Mouse (Mus musculus) spleen, embryonic (tissue): ENCODE data around the gene Serpinh1.

Source experiments
- CTCF ChIA-PET: fragments of 350-600 bp; sonication (Branson Sonifier 250); formaldehyde crosslinking; loops from one replicate; lab custom pipeline; 2022; lab: Charles Lee

Serpinh1 gene

DNA sequence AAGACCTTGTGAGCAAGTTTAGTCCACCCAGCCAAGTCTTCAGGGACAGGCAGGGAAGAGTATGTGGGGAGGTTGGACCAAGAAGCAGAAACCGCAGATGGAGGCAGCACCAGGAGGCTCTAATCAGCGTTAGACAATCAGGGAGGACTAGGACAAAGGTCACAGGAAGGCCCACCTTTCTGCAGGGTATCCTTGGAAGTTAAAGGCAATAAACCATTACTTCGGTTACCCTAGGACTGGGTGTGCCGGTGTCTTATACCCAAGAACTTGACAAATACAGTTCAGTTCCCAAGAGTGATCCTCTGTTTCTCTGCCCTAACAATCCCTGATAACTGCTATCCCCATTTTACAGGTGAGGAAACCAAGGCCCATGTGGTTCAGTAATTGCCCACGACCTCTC, 23.0 kb downstream of the Serpinh1 start:
- CTCF ChIA-PET = no interaction called here

GRCm38 (mm10) chr7:99328847-99329246, 24.2 kb downstream of the Serpinh1 start:
- CTCF ChIA-PET = no interaction called here

GRCm38 (mm10) chr7:99326128-99326527, 26.9 kb downstream of the Serpinh1 start:
- CTCF ChIA-PET = interaction anchor here (0.6 kb wide), 1 partner anchor 64 kb away, joined by 3 read pairs; no protein-coding TSS in a partner anchor

DNA sequence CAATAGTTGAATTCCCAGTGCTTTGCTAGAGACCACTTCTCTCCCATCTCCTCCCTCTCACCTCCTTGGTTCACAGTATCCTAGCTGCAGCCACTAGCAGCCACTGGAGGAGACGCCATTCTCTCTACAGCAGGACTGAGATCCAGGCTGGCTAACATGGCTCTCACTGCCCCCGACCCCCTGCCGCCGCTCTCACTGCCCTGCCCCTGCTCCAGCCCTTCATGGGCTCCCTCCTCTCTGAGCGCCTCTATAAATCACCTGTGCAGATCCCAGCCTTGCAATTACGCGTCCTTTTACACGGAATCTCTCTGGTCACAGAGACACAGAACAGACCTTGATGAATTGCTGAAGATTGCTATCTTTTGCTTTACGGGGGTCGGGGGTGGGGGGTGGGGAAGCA, 28.2 kb downstream of the Serpinh1 start:
- CTCF ChIA-PET = no interaction called here

GRCm38 (mm10) chr7:99323321-99323700, 29.7 kb downstream of the Serpinh1 start:
- CTCF ChIA-PET = no interaction called here

DNA sequence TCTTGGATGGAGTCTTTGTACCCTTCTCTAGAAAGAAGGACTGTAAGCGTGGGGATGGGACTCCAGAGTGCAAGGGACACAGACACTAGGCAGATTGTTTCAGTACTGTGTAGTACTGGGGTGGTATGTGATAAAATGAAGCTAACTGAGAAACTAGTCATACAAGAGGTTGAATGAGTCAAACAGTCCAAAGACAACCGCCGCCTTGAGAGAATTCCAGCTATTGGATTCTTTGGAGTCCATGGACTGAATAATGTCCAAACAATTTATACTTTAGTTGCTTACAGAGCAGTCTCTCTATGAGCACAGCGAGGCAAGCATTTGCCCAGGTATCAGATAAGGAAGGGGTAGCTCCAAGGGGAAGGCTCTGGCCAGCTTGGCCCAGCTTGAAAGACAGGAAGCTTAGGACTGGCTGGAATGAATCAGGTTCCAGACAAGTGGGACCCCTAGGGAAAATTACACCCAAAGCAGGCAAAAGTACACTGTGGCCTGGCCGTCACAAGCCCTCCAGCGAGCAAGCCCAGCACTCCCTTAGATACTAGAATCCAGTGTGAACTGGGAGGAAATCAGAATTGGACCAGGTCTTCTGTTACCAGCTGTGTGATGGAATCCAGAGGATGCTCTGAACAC, 30.2 kb downstream of the Serpinh1 start:
- CTCF ChIA-PET = no interaction called here

DNA sequence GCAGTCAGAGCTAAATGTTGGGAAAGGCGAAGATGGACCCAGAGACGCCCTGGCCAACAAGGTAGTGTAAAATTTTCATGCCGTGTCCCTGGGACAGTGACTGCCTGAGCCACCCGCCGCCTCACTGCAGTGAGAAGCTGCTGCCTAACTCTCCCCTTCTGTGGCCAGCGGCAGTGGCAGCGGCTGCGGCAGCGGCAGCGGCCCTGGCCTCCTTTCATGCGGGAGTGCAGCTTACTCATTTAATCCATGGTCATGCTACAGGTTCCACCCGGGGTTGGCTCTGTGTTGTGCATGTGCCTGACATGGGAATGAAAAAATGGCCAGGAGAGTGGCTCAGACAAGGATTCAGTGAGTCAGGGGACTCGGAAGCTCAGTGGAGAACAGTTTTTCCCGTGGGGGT, 32.5 kb downstream of the Serpinh1 start:
- CTCF ChIA-PET = no interaction called here

GRCm38 (mm10) chr7:99317475-99317874, 35.6 kb downstream of the Serpinh1 start:
- CTCF ChIA-PET = no interaction called here

- CTCF ChIA-PET = no interaction called here
These were observed 36.8 kb downstream of the Serpinh1 start for GRCm38 (mm10) chr7:99316207-99316606.

DNA sequence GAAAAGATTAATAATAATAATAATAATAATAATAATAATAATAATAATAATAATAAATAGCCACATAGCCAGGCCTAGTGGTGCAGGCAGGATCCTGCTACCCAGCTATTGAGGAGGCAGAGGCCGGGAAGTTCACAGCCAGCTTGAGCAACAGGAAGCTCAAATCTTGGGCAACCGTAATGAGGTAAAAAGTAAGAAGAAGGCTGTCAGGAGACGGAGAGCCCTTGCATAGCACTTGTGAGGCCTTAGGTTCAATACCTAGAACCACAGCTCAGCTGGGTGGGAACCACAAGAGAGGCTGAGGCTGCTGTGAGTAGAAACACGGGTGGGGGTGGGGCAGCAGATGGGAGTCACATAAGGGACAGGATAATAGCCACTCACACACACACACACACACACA, 38.5 kb downstream of the Serpinh1 start:
- CTCF ChIA-PET = no interaction called here

- CTCF ChIA-PET = no interaction called here
These were observed 39.8 kb downstream of the Serpinh1 start for GRCm38 (mm10) chr7:99313253-99313652.

DNA sequence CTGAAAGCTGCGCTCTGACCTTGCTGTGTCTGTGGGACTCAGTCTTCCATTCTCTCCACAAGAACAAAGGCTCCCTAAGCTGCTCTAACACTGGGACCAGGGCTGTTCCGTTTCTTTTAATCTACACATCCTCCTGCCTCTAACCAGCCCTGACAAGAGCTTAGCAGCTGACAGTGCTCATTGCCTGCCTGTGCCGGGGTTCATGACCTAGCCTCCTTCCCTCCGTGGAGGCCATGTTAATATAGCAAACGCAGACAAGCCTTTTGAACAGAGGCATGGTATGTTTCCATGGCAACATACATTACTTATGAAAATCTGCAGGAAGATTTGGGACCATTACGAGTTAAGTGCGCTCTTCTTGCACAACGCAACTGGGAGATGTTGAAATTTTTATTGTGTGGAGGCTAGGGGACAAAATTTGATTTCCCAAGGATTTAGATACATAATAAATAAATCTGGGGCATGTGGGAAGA, 40.3 kb downstream of the Serpinh1 start:
- CTCF ChIA-PET = no interaction called here

DNA sequence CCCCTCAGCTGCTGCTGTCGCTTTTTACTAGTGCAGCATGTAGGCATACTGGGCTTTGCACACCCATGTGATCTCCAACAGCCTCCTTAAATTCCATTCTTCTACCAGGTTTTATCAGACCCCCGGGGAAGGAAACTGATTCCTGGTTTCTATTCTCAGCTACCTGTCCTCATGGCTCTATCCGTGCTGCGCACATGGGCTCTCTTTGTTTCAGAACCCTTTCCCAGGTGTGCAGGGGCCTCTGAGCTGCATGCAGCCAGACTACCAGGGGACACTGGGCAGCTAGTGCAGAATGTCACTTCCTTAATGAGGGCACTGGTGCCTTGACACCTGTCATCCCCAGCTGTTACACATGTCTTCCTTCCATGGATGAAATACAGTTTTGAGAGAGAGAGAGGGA, 41.0 kb downstream of the Serpinh1 start:
- CTCF ChIA-PET = no interaction called here

- CTCF ChIA-PET = no interaction called here
These were observed 41.6 kb downstream of the Serpinh1 start for GRCm38 (mm10) chr7:99311433-99311832.

DNA sequence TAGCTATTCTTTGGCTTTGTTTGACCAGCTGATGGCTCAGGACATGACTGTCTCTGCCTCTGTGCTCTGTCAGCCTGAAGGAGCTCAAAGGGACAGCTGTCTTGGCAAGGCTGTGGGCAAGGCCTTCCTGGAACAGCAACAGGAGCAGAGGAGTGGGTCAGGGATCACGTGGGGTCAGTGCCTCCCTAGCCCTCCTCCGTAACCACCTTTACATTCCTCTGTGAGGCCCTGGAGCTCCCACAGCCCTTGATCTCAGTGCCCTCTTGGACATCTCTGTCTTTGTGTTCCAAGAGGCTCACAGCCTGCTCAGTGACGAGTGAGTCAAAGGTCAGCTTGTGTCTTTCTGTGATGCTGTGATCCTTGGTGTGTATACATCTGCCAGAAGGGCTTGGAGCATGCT, 46.4 kb downstream of the Serpinh1 start:
- CTCF ChIA-PET = no interaction called here

DNA sequence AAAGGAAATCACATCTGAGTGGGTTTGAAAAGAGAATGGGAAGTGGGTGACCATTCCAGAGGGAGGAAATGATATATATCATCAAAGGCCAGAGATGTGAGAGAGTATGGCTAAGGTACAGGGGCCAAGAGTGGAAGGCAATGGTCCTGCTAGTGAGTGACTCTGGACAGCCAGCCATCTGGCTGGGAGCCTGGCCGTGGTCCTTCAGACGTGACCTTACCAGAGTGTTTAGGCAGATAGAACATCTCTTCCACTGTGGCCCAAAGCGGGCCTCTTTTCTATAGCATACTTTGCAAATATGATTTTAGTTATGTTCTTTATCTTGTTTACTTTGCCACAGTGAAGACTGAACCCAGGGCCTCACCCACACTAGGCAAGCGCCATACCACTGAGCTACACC, 47.4 kb downstream of the Serpinh1 start:
- CTCF ChIA-PET = no interaction called here

DNA sequence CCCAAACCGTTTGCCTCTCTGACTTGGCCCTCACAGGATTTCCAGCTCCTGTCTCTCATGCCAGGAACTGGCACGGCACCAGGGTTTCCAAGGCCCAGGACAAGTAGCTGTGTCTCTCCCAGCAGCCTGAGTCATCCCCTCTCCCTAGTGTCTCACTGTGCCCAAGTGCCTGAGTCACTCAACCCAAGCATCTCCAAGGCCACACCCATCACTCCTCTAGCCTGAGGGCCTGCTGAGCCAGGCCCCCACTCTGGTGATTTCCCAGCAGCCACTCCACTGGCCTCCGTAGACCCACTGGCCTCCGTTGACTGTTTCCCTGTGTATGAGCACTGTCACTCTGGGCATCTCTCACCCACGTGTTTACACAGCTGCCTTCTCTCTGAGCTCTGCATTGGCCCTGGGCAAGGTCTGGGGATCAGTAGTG, 48.1 kb downstream of the Serpinh1 start:
- CTCF ChIA-PET = no interaction called here

DNA sequence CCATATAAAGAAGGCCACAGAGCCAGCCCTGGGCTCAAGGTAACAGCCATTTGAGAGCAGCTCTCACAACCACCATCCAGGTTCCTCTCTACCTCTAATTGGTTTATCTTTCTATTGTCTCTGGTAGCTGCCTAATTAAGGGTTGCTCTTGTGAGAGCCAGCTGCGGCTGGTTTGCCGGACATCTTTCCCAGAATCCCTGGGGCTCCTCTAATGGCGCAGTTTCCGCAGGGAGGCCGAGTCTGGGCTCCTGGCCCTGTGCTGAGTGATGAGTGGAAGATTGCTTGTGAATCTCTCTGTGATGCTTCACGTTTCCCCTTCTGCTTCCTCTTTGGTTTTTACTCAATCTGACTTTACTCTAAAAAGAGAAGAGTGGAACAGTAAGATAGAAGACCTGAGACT, 49.0 kb downstream of the Serpinh1 start:
- CTCF ChIA-PET = no interaction called here

DNA sequence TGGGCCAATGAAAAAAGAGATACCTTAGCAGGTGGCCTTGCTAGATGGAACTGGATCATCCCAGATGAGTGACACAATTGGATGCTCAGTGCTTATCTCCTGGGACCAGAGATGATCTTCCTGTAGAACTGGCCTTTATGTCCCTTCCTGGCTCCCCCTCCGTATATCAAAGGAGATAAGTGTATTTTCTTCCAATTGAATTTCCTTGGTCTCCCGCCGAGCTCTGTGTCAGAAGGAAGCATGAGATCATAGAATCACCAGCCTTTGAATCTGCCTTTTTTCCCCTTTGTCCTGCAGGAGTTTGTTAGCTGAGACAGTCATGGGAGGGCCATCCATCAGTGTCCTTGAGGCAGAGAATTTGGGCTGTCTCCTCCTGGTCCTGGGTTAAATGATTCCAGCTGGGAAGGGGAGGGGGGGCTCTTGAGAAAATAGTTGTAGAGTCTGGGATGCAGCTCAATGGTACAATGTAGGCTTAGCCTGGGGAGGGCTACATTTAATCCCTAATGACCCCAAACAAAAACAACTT, 52.3 kb downstream of the Serpinh1 start:
- CTCF ChIA-PET = no interaction called here
